Mouse (Mus musculus): ENCODE results near the gene Runx1.

DNA sequence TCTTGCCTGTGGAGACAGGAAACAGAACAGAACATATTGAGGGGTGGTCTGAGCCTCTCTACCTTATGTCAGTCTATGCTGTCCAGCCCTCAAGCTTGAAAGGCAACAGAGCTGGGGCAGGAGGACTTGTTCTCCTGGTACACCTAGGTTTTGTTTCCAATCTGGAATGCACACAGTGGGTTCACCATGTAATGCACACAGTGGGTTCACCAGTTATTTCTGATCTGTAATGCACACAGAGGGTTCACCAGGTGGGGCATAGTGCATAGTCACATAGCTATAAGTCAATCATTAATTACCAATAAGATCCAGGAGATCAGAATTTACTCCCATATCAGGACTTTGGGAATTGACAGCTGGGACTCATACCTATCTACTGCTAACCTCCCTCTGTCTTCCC, 157.1 kb downstream of the Runx1 start:
- TF ChIP-seq TAL1 (IDR thresholded peaks at IDR 0.05; ENCODE audit: low read length) (no peak), GATA1 (IDR thresholded peaks at IDR 0.05; ENCODE audit: low read length) (no peak)

All from erythroblast, embryonic 14.5 days (primary cell).